Mouse (Mus musculus) kidney, adult 2 months (tissue): ENCODE results near the gene Nipal4. TPM values are rescaled to one million over a fixed set of nuclear protein-coding genes. Genes with fewer than 3 reads are reported as not detected.

Experiments used
- DNase-seq: peaks from one replicate; pipeline ENCODE4 v3.0.0; 2021
- H3K27ac ChIP-seq: fragments of 200-500 bp; 2 replicates; pipeline ENCODE4 v1.5.1; 2012; ENCODE audit warnings: low read depth, low read length, control low read depth, inconsistent platforms; ENCODE audit not compliant: insufficient read depth
- H3K27me3 ChIP-seq: fragments of 200-500 bp; replicated peaks from 2 replicates; pipeline ENCODE4 v1.6.1; 2012; ENCODE audit warnings: mild to moderate bottlenecking, moderate library complexity, low read length, inconsistent platforms; ENCODE audit not compliant: control insufficient read depth, insufficient read depth
- H3K36me3 ChIP-seq: fragments of 200-500 bp; 2 replicates; pipeline ENCODE4 v1.6.1; 2012; ENCODE audit warnings: mild to moderate bottlenecking, moderate library complexity, low read length, inconsistent platforms; ENCODE audit not compliant: control insufficient read depth, insufficient read depth
- H3K4me1 ChIP-seq: fragments of 200-500 bp; 2 replicates; pipeline ENCODE4 v1.6.1; 2011; ENCODE audit warnings: low read length; ENCODE audit not compliant: control insufficient read depth, insufficient read depth
- H3K4me3 ChIP-seq: fragments of 200-500 bp; 2 replicates; pipeline ENCODE4 v1.5.1; 2011; ENCODE audit warnings: mild to moderate bottlenecking, low read depth, low read length, control low read depth; ENCODE audit not compliant: insufficient read depth
- CTCF ChIP-seq: fragments of 200-500 bp; conservative IDR thresholded peaks from 2 replicates; pipeline ENCODE4 v1.5.1; 2011; ENCODE audit warnings: low read depth, mild to moderate bottlenecking, control low read depth, low read length, moderate library complexity, mixed read lengths; ENCODE audit not compliant: insufficient read depth, insufficient read length
- POLR2A ChIP-seq: fragments of 200-500 bp; IDR thresholded peaks from one replicate; pipeline ENCODE4 v1.6.1; 2011; ENCODE audit warnings: low read depth, low read length, control low read depth
- WGBS: fragments of 180-500 bp; shearing (Covaris S2); methylation state at CpG from one replicate; pipeline ENCODE4 v1.1.7; 2018; 5-methylcytosine and 5-hydroxymethylcytosine counted together
- polyA plus RNA-seq: library from polyadenylated mRNA; depleted of rRNA; stranded (reverse); fragments of >200 nt; gene quantifications from 2 replicates; pipeline ENCODE4 v1.2.3, GENCODE M21; 2012

Nipal4 gene
- polyA plus RNA-seq, 1 experiment: 0.19 TPM

GRCm38 (mm10) chr11:46204841-46205240, 38.5 kb upstream of the Nipal4 start:
- H3K27ac ChIP-seq: peak overlapping the region; percentile 28; the same call in 1 of the 2 replicates
- H3K27me3 ChIP-seq: no peaks in the 10 kb centered on the region
- H3K36me3 ChIP-seq: no peaks in the 10 kb centered on the region
- H3K4me3 ChIP-seq: no peak overlapping the region
- peak; percentile 70 for DNase-seq
- peaks cover 15% of the 10 kb centered on the region; the same call in 1 of the 2 replicates for H3K4me1 ChIP-seq
- 57% methylated on average over 9 of the region's 9 CpGs for WGBS
- TF ChIP-seq POLR2A (no peak), CTCF (no peak)

GRCm38 (mm10) chr11:46202547-46202887, 36.2 kb upstream of the Nipal4 start:
- H3K4me1 ChIP-seq: peaks cover 9% of the 10 kb centered on the region; the same call in 1 of the 2 replicates
- H3K4me3 ChIP-seq: no peak overlapping the region
- H3K36me3 ChIP-seq: no peaks in the 10 kb centered on the region
- no peak for TF ChIP-seq CTCF
- no peak for TF ChIP-seq POLR2A
- WGBS: 66% methylated on average over 10 of the region's 10 CpGs
- H3K27ac ChIP-seq: no peak overlapping the region
- DNase-seq: no peak
- H3K27me3 ChIP-seq: no peaks in the 10 kb centered on the region

DNA sequence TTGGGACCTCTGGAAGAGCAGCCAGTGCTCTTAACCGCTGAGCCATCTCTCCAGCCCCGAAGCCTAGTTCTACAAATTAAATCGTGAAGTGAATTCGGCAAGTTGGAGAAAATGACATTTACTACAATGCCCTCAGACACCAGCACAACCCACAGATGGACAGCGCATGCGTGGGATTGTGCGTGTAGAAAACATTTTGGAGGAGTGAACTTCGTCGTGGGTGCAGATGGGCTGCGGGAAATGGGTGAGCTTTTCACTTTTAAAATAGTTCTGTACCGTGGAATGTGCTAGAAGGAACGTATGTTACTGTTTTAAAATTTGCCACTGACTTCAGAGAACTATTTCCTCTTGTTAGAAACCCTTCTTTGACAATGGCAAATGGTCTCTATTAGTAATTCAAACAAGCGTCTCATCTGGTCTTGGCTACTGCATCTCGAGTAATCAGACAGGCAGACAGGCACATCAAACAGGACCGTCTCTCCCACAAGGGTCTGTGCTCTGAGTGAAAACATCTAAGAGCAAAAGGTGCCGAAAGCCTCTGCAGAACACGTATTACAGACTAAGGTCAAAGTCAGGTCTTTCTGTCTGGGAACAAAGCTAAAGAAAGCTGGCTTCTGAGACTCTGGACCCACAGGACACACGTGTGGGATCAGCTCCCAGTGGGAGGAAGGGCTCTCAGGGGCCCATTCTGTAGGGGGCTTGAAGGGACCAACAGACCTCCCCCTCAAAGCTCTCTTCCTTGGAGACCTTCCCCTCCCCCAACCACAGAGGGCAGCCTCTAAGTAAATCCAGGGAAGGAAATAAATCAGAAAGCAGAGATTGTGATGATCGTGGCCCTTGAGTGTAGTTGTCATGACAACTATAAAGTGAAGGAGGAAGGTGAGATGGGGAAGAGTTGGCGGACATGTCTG, 35.6 kb upstream of the Nipal4 start:
- H3K27me3 ChIP-seq: no peaks in the 10 kb centered on the region
- WGBS: 53% methylated on average over 20 of the region's 20 CpGs
- no peak overlapping the region for H3K27ac ChIP-seq
- H3K36me3 ChIP-seq: no peaks in the 10 kb centered on the region
- TF ChIP-seq CTCF: no peak
- no peak for TF ChIP-seq POLR2A
- no peak overlapping the region for H3K4me3 ChIP-seq
- H3K4me1 ChIP-seq: peaks cover 9% of the 10 kb centered on the region; the same call in 1 of the 2 replicates
- DNase-seq: no peak

GRCm38 (mm10) chr11:46200664-46201063, 34.4 kb upstream of the Nipal4 start:
- Histone ChIP-seq H3K36me3 (no peaks in the 10 kb centered on the region; the same call in 1 of the 2 replicates), H3K27ac (no peak overlapping the region), H3K27me3 (no peaks in the 10 kb centered on the region), H3K4me1 (peaks cover 6% of the 10 kb centered on the region; the same call in 1 of the 2 replicates), H3K4me3 (no peak overlapping the region)
- TF ChIP-seq CTCF: no peak
- no peak for TF ChIP-seq POLR2A
- DNase-seq: no peak
- WGBS: 75% methylated on average over 11 of the region's 11 CpGs

GRCm38 (mm10) chr11:46194175-46194574, 27.9 kb upstream of the Nipal4 start:
- peak; percentile 68 for DNase-seq
- peak overlapping the region; percentile 36; the same call in 1 of the 2 replicates for H3K27ac ChIP-seq
- H3K36me3 ChIP-seq: no peaks in the 10 kb centered on the region; the same call in 1 of the 2 replicates
- H3K4me1 ChIP-seq: no peaks in the 10 kb centered on the region
- H3K4me3 ChIP-seq: no peak overlapping the region
- TF ChIP-seq CTCF: no peak
- TF ChIP-seq POLR2A: no peak
- H3K27me3 ChIP-seq: no peaks in the 10 kb centered on the region
- WGBS: 65% methylated on average over 4 of the region's 4 CpGs

- TF ChIP-seq POLR2A (no peak), CTCF (no peak)
- Histone ChIP-seq H3K27me3 (no peaks in the 10 kb centered on the region), H3K36me3 (no peaks in the 10 kb centered on the region), H3K4me1 (no peaks in the 10 kb centered on the region), H3K27ac (no peak overlapping the region), H3K4me3 (no peak overlapping the region)
- no peak for DNase-seq
- WGBS: 72% methylated on average over 2 of the region's 2 CpGs
Measured at GRCm38 (mm10) chr11:46188283-46188682, 22.0 kb upstream of the Nipal4 start.

GRCm38 (mm10) chr11:46185486-46185885, 19.2 kb upstream of the Nipal4 start:
- TF ChIP-seq POLR2A (no peak), CTCF (no peak)
- H3K27ac ChIP-seq: no peak overlapping the region
- no peak for DNase-seq
- 39% methylated on average over 4 of the region's 4 CpGs for WGBS
- no peaks in the 10 kb centered on the region for H3K27me3 ChIP-seq
- no peaks in the 10 kb centered on the region for H3K4me1 ChIP-seq
- H3K4me3 ChIP-seq: no peak overlapping the region
- no peaks in the 10 kb centered on the region for H3K36me3 ChIP-seq
